Mouse (Mus musculus) layer of hippocampus, postnatal 25 days (tissue): Measurements from ENCODE around the gene Atat1. TPM values are rescaled to one million over a fixed set of nuclear protein-coding genes. Genes with fewer than 3 reads are reported as not detected.

Experiments used
- DNase-seq, 2 experiments: peaks; one replicate each; pipeline ENCODE4 v3.0.0; 2022; ENCODE audit warnings: mixed read lengths in 2 of 2, low spot score in 1 of 2; ENCODE audit errors: extremely low spot score in 1 of 2
- total RNA-seq, 2 experiments: library from RNA; stranded (reverse); gene quantifications; 2 replicates each; pipeline ENCODE4 v1.2.3; 2021

Gene Atat1
- total RNA-seq, 2 experiments from 2014 or later, result 61.1 to 75.3 TPM

- DNase-seq, result peak in 1 of 2 experiments; percentile 35
These were observed 8.6 kb upstream of the Atat1 start for GRCm38 (mm10) chr17:35918276-35919059.

- DNase-seq, result peak in 1 of 2 experiments; percentile 43
These were observed 7.8 kb upstream of the Atat1 start for GRCm38 (mm10) chr17:35917463-35918251.

GRCm38 (mm10) chr17:35917143-35917462 is 7.2 kb upstream of the Atat1 start:
- no peak for DNase-seq

DNA sequence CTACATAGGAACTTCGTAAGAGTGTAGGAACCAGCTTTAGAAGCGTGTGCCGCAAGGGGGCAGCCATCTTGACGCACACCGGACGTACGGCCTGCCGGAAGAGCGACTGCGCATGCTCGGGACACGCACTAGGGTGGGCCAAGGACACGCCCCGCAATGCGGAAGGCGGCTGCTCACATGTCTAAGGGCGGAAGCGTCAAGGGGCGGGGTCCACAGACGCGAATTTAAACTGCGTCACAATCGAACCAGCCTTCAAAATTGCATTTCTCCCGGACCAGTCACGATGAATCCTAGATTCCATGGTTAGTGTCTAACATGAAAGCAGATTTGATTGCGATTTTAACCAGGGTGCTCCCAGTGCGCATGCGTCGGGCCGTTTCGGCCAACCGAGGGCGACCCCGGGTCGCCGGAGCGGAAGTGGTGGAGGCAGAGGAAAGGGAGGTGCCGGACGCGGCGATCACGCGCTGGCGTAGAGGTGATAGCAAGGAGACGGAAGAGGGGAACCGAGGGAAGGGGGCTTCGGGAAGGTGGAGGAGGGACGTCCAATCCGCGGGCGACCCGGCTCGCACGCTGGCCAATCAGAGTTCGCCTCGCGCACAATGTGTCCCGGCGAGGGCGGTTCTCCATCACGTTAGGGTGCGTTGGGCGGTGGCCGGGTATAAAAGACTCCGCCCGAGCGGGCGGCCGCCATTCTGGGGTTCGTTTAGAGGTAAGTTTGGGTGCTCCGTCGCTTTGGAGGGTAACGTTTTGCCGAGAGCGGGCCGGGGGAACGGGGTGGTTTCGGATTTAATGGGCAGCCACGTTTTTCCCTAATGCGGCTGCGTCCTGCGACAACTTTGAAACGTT is 6.6 kb upstream of the Atat1 start, which contains the start of the genes Mrps18b and Ppp1r10:
Gene Mrps18b (minus strand): TSS at position 93 of the 846 bp plus-strand sequence.
Gene Ppp1r10 (plus strand): TSS at position 138 of the 846 bp plus-strand sequence.
- peak; percentile 96 to 97 for DNase-seq

DNA sequence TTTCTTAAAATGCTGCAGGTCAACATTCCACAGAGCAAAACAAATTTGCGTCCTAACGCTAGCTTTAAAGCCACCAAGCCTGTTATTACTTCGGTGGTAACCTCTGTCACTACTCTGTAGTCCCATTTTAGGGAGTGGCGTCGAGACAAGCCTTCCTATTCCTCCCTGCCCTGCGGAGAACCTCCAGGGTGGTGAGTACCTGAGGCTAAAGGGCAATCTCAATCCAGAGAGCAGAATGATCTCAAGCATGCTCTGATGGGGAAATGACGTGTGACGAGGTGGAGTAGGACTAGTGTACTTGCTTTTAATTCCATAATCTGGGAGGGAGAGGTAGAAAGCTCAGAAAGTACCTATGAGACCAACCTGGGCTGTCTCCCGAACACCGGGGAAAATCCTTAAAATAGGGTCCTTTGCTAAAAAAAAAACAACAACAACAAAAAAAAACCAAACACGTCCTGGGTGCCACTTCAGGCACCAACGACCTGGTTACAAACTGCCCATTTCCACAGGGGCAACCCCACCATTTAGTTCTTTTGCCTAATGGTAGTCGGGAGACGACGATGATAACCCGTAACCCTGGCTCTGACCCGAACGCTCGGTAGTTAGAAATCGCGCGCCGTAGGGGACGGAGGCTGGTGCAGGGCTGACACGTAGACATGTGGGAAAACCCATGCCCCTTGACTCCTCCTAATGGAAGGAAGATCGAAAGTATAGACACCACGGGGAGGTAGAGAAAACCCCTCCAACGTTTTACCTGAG is 5.8 kb upstream of the Atat1 start:
- peak in 1 of 2 experiments; percentile 29 for DNase-seq

- DNase-seq, result no peak
These were observed 5.1 kb upstream of the Atat1 start for GRCm38 (mm10) chr17:35914975-35915374.

- DNase-seq, result no peak
These were observed 523 bp downstream of the Atat1 start for GRCm38 (mm10) chr17:35909186-35909918.

GRCm38 (mm10) chr17:35907609-35908008 is 2.3 kb downstream of the Atat1 start:
- no peak for DNase-seq

DNA sequence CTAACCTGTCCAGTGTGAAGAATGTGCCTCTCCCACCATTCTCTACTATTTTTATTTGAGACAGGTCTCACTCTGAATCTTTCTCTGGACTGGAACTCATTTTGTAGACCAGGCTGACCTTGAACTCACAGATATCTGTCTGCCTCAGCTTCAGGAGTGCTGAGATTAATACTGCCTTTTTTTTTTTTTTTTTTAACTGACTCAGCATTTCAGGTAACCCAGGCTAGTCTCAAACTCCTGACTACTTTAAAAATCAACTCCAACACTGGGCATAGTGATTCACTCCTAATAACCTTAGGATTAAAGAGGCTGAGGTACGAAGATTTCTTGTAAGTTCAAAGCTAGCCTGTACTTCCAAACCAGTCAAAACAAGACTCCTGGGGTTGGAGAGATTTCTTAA is 4.3 kb downstream of the Atat1 start:
- DNase-seq, result no peak

GRCm38 (mm10) chr17:35903992-35904355 is 5.9 kb downstream of the Atat1 start:
- no peak for DNase-seq

GRCm38 (mm10) chr17:35903343-35903991 is 6.4 kb downstream of the Atat1 start:
- no peak for DNase-seq

DNA sequence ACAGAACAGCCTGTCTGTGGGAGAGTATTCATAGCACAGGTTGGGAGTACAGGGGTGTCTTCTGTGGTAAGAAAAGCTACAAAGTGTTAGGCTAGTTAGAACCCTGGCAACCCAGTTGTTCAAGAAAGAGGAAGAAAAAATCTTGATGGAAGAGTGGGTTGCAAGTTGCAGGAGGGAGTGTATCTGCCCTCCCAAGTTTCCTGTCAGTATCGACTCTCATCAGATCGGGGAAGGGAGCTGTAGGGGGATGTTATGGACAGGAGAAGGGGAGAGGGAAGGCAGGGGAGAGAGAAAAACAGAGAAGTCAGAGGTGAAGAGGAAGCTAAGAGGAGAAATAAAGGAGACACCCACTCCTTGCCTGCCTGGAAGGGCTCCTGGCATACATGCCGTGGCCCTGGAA is 9.2 kb downstream of the Atat1 start:
- no peak for DNase-seq

DNA sequence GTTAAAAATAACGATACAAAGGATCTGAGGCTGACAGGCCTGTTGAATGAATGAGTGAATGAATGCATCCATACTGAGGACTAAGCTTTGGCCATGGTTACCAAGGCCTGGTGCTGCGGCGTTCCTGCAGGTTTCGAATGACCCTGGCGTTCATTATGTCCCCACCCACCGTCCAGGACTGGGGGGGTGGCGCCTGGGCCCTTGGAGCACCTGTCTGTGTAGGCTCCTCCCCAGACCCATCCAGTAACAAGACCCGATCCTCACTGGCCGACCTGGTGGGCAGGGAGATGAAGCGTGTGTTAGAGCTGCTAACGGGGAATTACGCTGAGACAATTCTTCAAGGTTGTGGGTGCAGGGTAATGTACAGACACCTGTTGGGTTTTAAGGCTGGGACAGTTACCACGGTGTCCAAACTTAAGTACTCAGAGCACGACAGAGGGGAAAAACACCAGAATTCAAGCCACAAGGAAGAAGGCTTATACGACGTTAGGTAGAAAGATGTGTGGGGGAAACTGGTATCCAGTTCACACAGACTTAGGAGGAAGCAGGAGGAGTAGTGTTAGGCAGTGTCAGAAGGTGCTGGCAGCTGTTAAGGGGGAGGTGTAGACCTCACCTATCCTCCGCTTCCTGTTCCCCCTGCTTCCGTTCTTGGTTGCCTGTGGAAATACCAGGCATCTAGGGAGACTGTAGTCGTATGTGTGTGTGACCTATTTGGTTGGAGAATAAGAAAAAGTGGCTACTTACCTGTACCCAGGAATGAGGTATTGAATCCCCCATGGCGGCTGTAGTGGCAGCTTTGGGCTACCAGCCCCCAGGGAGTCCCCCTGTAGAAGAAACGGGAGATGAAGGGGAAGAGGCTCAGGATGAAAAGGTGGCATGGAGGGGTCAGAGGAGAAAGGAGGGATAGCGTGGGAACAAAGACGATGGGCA is 12.0 kb downstream of the Atat1 start:
- DNase-seq, result no peak

- DNase-seq, result peak; percentile 82 to 87
These were observed 12.9 kb downstream of the Atat1 start, which contains the start of gene 2310061I04Rik for GRCm38 (mm10) chr17:35896781-35897643. Gene 2310061I04Rik, minus strand, starts transcription at chr17:35897431.

DNA sequence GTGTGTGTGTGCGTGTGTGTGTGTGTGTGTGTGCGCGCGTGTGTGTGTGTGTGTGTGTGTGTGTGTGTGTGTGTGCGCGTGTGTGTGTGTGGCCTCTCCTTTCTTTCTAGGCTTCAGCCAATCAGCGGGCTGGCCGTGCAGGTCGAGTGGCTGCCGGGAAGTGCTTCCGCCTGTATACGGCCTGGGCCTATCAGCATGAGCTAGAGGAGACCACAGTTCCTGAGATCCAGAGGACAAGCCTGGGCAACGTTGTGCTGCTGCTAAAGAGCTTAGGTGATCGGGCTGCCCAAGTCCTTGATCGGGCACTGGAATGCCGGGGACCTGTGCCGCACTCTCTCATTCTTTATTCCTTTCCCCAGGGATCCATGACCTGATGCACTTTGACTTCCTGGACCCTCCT is 22.1 kb downstream of the Atat1 start:
- no peak for DNase-seq

DNA sequence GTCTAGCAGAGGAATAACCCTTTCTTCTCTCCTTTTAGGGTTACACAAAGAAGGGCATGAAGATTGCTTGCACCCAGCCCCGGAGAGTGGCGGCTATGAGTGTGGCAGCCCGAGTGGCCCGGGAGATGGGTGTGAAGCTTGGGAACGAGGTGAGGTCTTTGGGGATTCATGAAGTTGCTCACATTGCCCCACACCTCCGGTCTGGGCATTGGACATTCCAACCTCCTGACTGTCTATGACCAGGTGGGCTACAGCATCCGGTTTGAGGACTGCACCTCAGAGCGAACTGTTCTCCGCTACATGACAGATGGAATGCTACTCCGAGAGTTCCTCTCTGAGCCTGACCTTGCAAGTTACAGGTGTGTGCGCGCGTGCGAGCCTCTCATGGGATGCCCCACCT is 26.1 kb downstream of the Atat1 start:
- no peak for DNase-seq

- no peak for DNase-seq
These were observed 27.0 kb downstream of the Atat1 start for GRCm38 (mm10) chr17:35882924-35883323.
